Mouse (Mus musculus): ENCODE measurements around the gene Nat9. TPM values are rescaled to one million over a fixed set of nuclear protein-coding genes. Genes with fewer than 3 reads are reported as not detected.
A peak's percentile ranks its signal among the peaks of the same experiment; 100 is the strongest.

Gene Nat9
- polyA plus RNA-seq, 1 experiment: 1.5 TPM

- H3K36me3 ChIP-seq (ENCODE audit: control insufficient read depth): peaks cover 3% of the 10 kb centered on the region; the same call in 1 of the 2 replicates
- peak overlapping the region; percentile 80 for H3K4me3 ChIP-seq (replicated peaks)
- H3K9me3 ChIP-seq (ENCODE audit: control insufficient read depth, low read length): no peaks in the 10 kb centered on the region
- no peak for TF ChIP-seq TAL1 (IDR thresholded peaks at IDR 0.05; ENCODE audit: low read length)
- no peak for TF ChIP-seq GATA1 (IDR thresholded peaks at IDR 0.05; ENCODE audit: low read length)
- H3K27me3 ChIP-seq (ENCODE audit: control insufficient read depth): peaks cover 30% of the 10 kb centered on the region
- H3K4me1 ChIP-seq (ENCODE audit: control insufficient read depth): peaks cover 39% of the 10 kb centered on the region
Observed at GRCm38 (mm10) chr11:115163568-115164150, 24.0 kb downstream of the Nat9 start.

GRCm38 (mm10) chr11:115162832-115163480 lies 24.7 kb downstream of the Nat9 start, which contains the start of gene Slc9a3r1:
Gene Slc9a3r1, plus strand, starts transcription at chr11:115163341.
- TF ChIP-seq GATA1 (IDR thresholded peaks at IDR 0.05; ENCODE audit: low read length): no peak
- TF ChIP-seq TAL1 (IDR thresholded peaks at IDR 0.05; ENCODE audit: low read length): no peak
- H3K4me1 ChIP-seq (ENCODE audit: control insufficient read depth): peaks cover 39% of the 10 kb centered on the region
- no peaks in the 10 kb centered on the region for H3K9me3 ChIP-seq (ENCODE audit: control insufficient read depth, low read length)
- H3K4me3 ChIP-seq (replicated peaks): peak within 1 kb of the TSS; percentile 80
- peaks cover 30% of the 10 kb centered on the region for H3K27me3 ChIP-seq (ENCODE audit: control insufficient read depth)
- no peaks in the 10 kb centered on the region for H3K36me3 ChIP-seq (ENCODE audit: control insufficient read depth)

GRCm38 (mm10) chr11:115162205-115162601 lies 25.5 kb downstream of the Nat9 start:
- Histone ChIP-seq H3K4me3 (replicated peaks) (peak overlapping the region; percentile 80), H3K9me3 (ENCODE audit: control insufficient read depth, low read length) (no peaks in the 10 kb centered on the region), H3K36me3 (ENCODE audit: control insufficient read depth) (no peaks in the 10 kb centered on the region), H3K4me1 (ENCODE audit: control insufficient read depth) (peaks cover 39% of the 10 kb centered on the region), H3K27me3 (ENCODE audit: control insufficient read depth) (peaks cover 34% of the 10 kb centered on the region)
- no peak for TF ChIP-seq GATA1 (IDR thresholded peaks at IDR 0.05; ENCODE audit: low read length)
- no peak for TF ChIP-seq TAL1 (IDR thresholded peaks at IDR 0.05; ENCODE audit: low read length)

GRCm38 (mm10) chr11:115161578-115162204 lies 26.0 kb downstream of the Nat9 start:
- Histone ChIP-seq H3K9me3 (ENCODE audit: control insufficient read depth, low read length) (no peaks in the 10 kb centered on the region), H3K36me3 (ENCODE audit: control insufficient read depth) (no peaks in the 10 kb centered on the region), H3K4me3 (replicated peaks) (no peak overlapping the region), H3K4me1 (ENCODE audit: control insufficient read depth) (peaks cover 39% of the 10 kb centered on the region), H3K27me3 (ENCODE audit: control insufficient read depth) (peaks cover 35% of the 10 kb centered on the region)
- TF ChIP-seq TAL1 (IDR thresholded peaks at IDR 0.05; ENCODE audit: low read length) (no peak), GATA1 (IDR thresholded peaks at IDR 0.05; ENCODE audit: low read length) (no peak)

DNA sequence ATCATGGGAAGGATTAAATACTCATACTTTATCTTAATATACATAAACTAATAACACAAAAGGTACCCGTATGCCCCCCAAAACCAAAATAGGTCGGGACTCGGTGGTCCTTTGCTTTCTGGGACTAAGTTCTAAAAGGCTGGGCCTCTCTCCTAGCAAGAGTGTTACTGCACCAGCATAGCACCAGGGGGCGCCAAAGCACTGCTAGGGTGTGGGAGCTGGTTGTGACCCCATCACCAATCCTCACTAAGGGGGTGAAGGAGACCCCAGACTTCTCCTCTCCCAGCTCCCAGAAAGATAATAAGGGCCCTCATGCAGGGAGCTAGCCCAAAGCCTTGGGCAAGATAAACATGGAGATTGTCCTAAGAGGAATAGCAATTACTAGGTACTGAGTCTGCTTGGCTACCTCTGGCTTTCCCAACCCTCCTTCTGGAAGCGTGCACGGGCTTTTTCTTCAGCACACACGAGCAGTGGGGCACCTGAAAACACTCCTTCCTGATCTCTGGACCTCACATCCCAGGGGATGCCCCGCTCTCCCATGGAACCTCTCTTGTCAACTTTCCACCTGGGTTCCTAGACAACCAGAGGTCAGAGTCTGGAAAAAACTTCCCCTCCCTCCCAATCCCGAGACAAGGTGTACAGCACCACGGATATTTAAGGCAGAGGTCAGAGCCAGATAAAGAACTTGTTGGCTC lies 26.6 kb downstream of the Nat9 start:
- TF ChIP-seq GATA1 (IDR thresholded peaks at IDR 0.05; ENCODE audit: low read length) (no peak), TAL1 (IDR thresholded peaks at IDR 0.05; ENCODE audit: low read length) (no peak)
- Histone ChIP-seq H3K4me3 (replicated peaks) (no peak overlapping the region), H3K36me3 (ENCODE audit: control insufficient read depth) (no peaks in the 10 kb centered on the region), H3K27me3 (ENCODE audit: control insufficient read depth) (peaks cover 40% of the 10 kb centered on the region), H3K9me3 (ENCODE audit: control insufficient read depth, low read length) (no peaks in the 10 kb centered on the region), H3K4me1 (ENCODE audit: control insufficient read depth) (peaks cover 39% of the 10 kb centered on the region)

GRCm38 (mm10) chr11:115160016-115160797 lies 27.5 kb downstream of the Nat9 start:
- H3K9me3 ChIP-seq (ENCODE audit: control insufficient read depth, low read length): no peaks in the 10 kb centered on the region
- H3K4me1 ChIP-seq (ENCODE audit: control insufficient read depth): peaks cover 39% of the 10 kb centered on the region
- H3K4me3 ChIP-seq (replicated peaks): no peak overlapping the region
- peaks cover 38% of the 10 kb centered on the region for H3K27me3 ChIP-seq (ENCODE audit: control insufficient read depth)
- TF ChIP-seq TAL1 (IDR thresholded peaks at IDR 0.05; ENCODE audit: low read length): no peak
- TF ChIP-seq GATA1 (IDR thresholded peaks at IDR 0.05; ENCODE audit: low read length): no peak
- H3K36me3 ChIP-seq (ENCODE audit: control insufficient read depth): no peaks in the 10 kb centered on the region

DNA sequence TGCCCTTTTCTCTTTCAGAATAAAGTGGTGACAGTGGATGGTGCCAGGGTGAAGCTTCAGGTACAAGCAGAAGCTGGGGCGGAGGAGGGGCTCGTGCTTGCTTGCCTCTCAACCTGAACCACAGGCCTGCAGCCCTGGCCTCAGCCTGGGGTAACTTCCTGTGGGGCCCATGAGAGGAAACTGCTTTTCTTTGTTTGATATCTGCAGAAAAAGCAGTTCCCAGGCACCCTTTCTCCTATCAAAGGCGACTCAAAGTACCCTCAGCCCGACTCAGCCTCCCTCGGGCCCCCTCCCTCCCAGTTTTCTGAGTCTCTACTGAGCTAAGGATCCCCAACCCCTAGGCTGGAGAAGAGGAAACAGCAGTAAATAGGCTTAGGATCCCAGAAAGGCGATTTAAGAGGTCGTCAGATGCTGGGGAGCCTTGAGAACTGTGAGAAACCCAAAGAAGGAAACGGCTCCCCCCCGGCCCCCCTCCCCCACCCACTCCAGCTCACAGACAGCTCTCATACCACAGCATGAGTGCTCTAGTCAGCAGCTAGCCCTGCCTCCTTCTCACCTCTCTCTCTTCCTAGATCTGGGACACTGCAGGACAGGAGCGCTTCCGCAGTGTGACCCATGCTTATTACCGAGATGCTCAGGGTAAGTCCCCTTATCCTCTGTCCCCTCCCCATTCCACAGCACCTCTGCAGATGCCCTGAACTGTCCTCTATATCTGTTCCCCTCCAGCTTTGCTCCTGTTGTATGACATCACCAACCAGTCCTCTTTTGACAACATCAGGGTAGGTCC lies 29.5 kb downstream of the Nat9 start:
- TF ChIP-seq TAL1 (IDR thresholded peaks at IDR 0.05; ENCODE audit: low read length) (no peak), GATA1 (IDR thresholded peaks at IDR 0.05; ENCODE audit: low read length) (no peak)
- Histone ChIP-seq H3K9me3 (ENCODE audit: control insufficient read depth, low read length) (peaks cover 3% of the 10 kb centered on the region; the same call in 1 of the 2 replicates), H3K4me1 (ENCODE audit: control insufficient read depth) (peaks cover 30% of the 10 kb centered on the region), H3K27me3 (ENCODE audit: control insufficient read depth) (peaks cover 38% of the 10 kb centered on the region), H3K4me3 (replicated peaks) (no peak overlapping the region), H3K36me3 (ENCODE audit: control insufficient read depth) (no peaks in the 10 kb centered on the region)
